Mouse (Mus musculus) heart, postnatal 0 days (tissue): Measurements from ENCODE around the gene Hoxc8. TPM values are rescaled to one million over a fixed set of nuclear protein-coding genes. Genes with fewer than 3 reads are reported as not detected.

Source experiments
- ATAC-seq: fragments of 200-750 bp; cut with Nextera tagmentation; 2 replicates; pipeline ENCODE4 v1.8.0; 2017; ENCODE audit warnings: low read depth, moderate number of reproducible peaks, moderate library complexity; ENCODE audit not compliant: insufficient read depth
- DNase-seq: peaks from one replicate; pipeline ENCODE4 v3.0.0-alpha.2; 2016; ENCODE audit warnings: low spot score
- H3K27ac ChIP-seq: fragments of 300-500 bp; sonication (generic); 2 replicates; pipeline ENCODE4 v1.5.1; 2014; ENCODE audit warnings: low read depth, mild to moderate bottlenecking
- H3K27me3 ChIP-seq: fragments of 300-500 bp; sonication (generic); 2 replicates; pipeline ENCODE4 v1.6.1; 2014; ENCODE audit warnings: low read length, mixed read lengths; ENCODE audit not compliant: control insufficient read depth, insufficient read depth
- H3K36me3 ChIP-seq: fragments of 300-500 bp; sonication (generic); replicated peaks from 2 replicates; pipeline ENCODE4 v1.6.1; 2014; ENCODE audit warnings: low read length, mixed read lengths; ENCODE audit not compliant: control insufficient read depth, insufficient read depth
- H3K4me1 ChIP-seq: fragments of 300-500 bp; sonication (generic); 2 replicates; pipeline ENCODE4 v1.6.1; 2014; ENCODE audit warnings: antibody characterized with exemption; ENCODE audit not compliant: control insufficient read depth, insufficient read depth
- H3K4me2 ChIP-seq: fragments of 300-500 bp; sonication (generic); 2 replicates; pipeline ENCODE4 v1.6.1; 2014; ENCODE audit warnings: low read depth, mild to moderate bottlenecking, low read length, moderate library complexity
- H3K4me3 ChIP-seq: fragments of 300-500 bp; sonication (generic); 2 replicates; pipeline ENCODE4 v1.5.1; 2014; ENCODE audit warnings: low read depth, low read length
- H3K9ac ChIP-seq: fragments of 300-500 bp; sonication (generic); replicated peaks from 2 replicates; pipeline ENCODE4 v1.6.1; 2014; ENCODE audit warnings: low read depth, low read length, mixed read lengths
- H3K9me3 ChIP-seq: fragments of 300-500 bp; sonication (generic); replicated peaks from 2 replicates; pipeline ENCODE4 v1.6.1; 2016; ENCODE audit warnings: low read length; ENCODE audit not compliant: control insufficient read depth
- CTCF ChIP-seq: IDR thresholded peaks from 2 replicates; pipeline ENCODE4 v1.5.1; 2016; ENCODE audit warnings: antibody characterized with exemption, control low read depth, low read depth
- EP300 ChIP-seq: IDR thresholded peaks from 2 replicates; pipeline ENCODE4 v1.6.1; 2016; ENCODE audit warnings: antibody characterized with exemption, low read depth
- WGBS: fragments of 180-500 bp; shearing (Covaris S2); extraction: QIAGEN DNeasy Blood & Tissue Kit; methylation state at CpG from one replicate; pipeline ENCODE4 v1.1.7; 2014; 5-methylcytosine and 5-hydroxymethylcytosine counted together
- polyA plus RNA-seq: library from polyadenylated mRNA; unstranded; fragments of >200 nt; fragmentation: Nextera tagmentation; extraction: Ambion mirVana; gene quantifications from 2 replicates; pipeline ENCODE4 v1.2.1, GENCODE M21; 2015
- total RNA-seq: library from RNA; depleted of rRNA; stranded (reverse); fragments of >200 nt; gene quantifications from 2 replicates; pipeline ENCODE4 v1.2.3, GENCODE M21; 2014; ENCODE audit warnings: low replicate concordance

Gene Hoxc8
- total and polyA plus RNA-seq, 2 experiments from 2014 or later = not detected

GRCm38 (mm10) chr15:103024131-103024530, 33.7 kb downstream of the Hoxc8 start:
- no peak overlapping the region for H3K9ac ChIP-seq
- H3K27me3 ChIP-seq = peaks cover 100% of the 10 kb centered on the region
- no peaks in the 10 kb centered on the region for H3K36me3 ChIP-seq
- 4% methylated on average over 2 of the region's 2 CpGs for WGBS
- H3K4me1 ChIP-seq = no peaks in the 10 kb centered on the region
- ATAC-seq (no peak), DNase-seq (no peak)
- H3K4me3 ChIP-seq = no peak overlapping the region
- no peak overlapping the region for H3K4me2 ChIP-seq
- TF ChIP-seq CTCF = no peak
- TF ChIP-seq EP300 = no peak
- H3K9me3 ChIP-seq = no peaks in the 10 kb centered on the region
- no peak overlapping the region for H3K27ac ChIP-seq

- Histone ChIP-seq H3K27ac (no peak overlapping the region), H3K4me3 (no peak overlapping the region), H3K4me1 (no peaks in the 10 kb centered on the region), H3K27me3 (peaks cover 100% of the 10 kb centered on the region), H3K9me3 (no peaks in the 10 kb centered on the region), H3K36me3 (no peaks in the 10 kb centered on the region), H3K4me2 (no peak overlapping the region), H3K9ac (no peak overlapping the region)
- no peak for DNase-seq
- no peak for ATAC-seq
- TF ChIP-seq EP300 = no peak
- TF ChIP-seq CTCF = no peak
- 3% methylated on average over 43 of the region's 43 CpGs for WGBS
These were observed 37.1 kb downstream of the Hoxc8 start for GRCm38 (mm10) chr15:103027266-103028235.

DNA sequence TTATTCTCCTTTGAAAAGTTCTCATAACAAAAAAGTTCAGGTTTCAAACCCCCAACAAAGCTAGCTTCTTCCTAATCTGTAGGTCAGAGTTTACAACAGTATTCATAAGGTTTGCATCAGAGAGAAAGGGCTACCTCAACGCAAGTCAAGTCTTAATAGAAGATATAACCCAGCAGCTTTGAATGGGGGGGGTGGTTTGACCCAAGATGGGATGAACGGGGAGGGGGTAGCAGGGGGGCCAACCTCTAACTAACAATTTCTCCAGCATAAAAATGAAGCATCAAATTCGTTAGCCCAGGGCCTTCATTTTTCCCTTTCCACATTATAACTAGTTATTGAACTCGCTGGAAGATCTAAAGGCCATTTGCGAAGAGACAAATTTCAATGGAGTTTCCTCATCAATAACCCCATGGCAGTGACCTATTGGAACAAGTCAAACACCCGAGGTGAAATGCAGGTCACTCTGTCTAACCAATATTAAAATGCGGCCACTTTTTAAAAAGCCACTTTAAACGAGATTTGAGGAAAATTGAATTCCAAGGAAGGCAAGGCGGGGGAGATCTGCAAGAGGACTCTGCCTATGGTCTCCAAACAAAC, 38.6 kb downstream of the Hoxc8 start:
- DNase-seq = no peak
- H3K4me3 ChIP-seq = no peak overlapping the region

DNA sequence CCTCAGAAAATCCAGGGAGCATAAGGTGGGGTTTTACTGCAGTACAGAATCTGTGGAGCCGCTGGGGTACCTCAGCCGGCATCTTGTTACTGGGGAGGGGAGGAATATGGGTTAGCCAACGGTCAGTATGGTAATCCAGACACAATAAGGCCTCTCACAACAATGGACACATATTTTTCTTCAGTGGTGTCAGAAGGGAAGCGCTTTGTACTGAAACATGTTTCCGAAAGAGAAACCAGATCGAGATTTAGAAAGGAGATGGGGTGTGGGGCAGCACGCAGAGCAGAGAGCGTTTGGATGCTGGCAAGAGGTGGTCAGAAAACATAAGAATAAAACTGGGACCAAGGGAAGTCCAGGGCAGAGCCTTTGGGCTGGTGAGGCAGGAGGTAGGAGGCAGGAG, 39.7 kb downstream of the Hoxc8 start:
- 5% methylated on average over 8 of the region's 8 CpGs for WGBS
- Histone ChIP-seq H3K4me1 (no peaks in the 10 kb centered on the region), H3K4me2 (no peak overlapping the region), H3K27ac (no peak overlapping the region), H3K4me3 (no peak overlapping the region), H3K36me3 (no peaks in the 10 kb centered on the region), H3K27me3 (peaks cover 100% of the 10 kb centered on the region), H3K9me3 (no peaks in the 10 kb centered on the region), H3K9ac (no peak overlapping the region)
- DNase-seq = no peak
- no peak for ATAC-seq
- TF ChIP-seq CTCF (no peak), EP300 (no peak)

More for the DNA sequence above, 38.6 kb downstream of the Hoxc8 start:
- H3K4me2 ChIP-seq = no peak overlapping the region
- TF ChIP-seq CTCF = no peak
- no peak for TF ChIP-seq EP300
- peaks cover 100% of the 10 kb centered on the region for H3K27me3 ChIP-seq
- H3K9ac ChIP-seq = no peak overlapping the region
- ATAC-seq = no peak
- WGBS = 19% methylated on average over 9 of the region's 9 CpGs
- no peaks in the 10 kb centered on the region for H3K9me3 ChIP-seq
- H3K36me3 ChIP-seq = no peaks in the 10 kb centered on the region
- H3K27ac ChIP-seq = no peak overlapping the region
- H3K4me1 ChIP-seq = no peaks in the 10 kb centered on the region

DNA sequence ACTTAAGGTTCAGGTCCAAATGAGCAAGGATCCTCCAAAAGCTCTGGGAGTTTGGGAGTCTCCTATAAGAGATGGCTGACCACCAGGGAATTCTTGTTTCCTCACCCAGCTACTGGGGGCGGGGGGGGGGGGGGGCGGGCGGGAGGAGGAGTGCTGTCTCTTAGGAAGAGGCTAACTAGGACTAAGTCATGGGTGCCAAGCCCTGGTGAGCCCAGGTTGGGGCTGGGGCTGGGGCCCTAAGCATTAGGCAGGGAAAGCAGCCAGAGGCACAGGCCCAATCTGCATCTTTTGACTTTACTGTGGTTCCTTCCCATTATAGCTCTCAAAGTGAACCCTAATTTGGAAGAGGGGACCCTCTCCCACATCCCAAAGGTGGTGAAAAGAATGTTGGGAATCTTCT, 41.8 kb downstream of the Hoxc8 start:
- no peaks in the 10 kb centered on the region for H3K4me1 ChIP-seq
- H3K9ac ChIP-seq = no peak overlapping the region
- H3K9me3 ChIP-seq = no peaks in the 10 kb centered on the region
- 0% methylated on average over 1 of the region's 3 CpGs for WGBS
- H3K4me2 ChIP-seq = no peak overlapping the region
- no peaks in the 10 kb centered on the region for H3K36me3 ChIP-seq
- TF ChIP-seq CTCF = no peak
- TF ChIP-seq EP300 = no peak
- ATAC-seq (no peak), DNase-seq (no peak)
- no peak overlapping the region for H3K4me3 ChIP-seq
- H3K27ac ChIP-seq = no peak overlapping the region
- H3K27me3 ChIP-seq = peaks cover 100% of the 10 kb centered on the region
